Mouse (Mus musculus): ENCODE measurements around the gene Erich2. TPM values are rescaled to one million over a fixed set of nuclear protein-coding genes. Genes with fewer than 3 reads are reported as not detected.

The Erich2 gene
- total and polyA plus RNA-seq, 3 experiments: 1.0 TPM; not detected in 2

- H3K9ac ChIP-seq (ENCODE audit: low read depth, low read length): no peak overlapping the region
- DNase-seq: no peak
- no peaks in the 10 kb centered on the region for H3K79me2 ChIP-seq (replicated peaks; ENCODE audit: control insufficient read depth, insufficient read depth, low read length)
- peaks cover 31% of the 10 kb centered on the region for H3K27me3 ChIP-seq (ENCODE audit: control insufficient read depth, insufficient read depth, low read length)
- TF ChIP-seq POLR2A (IDR thresholded peaks at IDR 0.05; ENCODE audit: insufficient read depth, low read depth, low read length) (no peak), CTCF (IDR thresholded peaks at IDR 0.05) (no peak), EP300 (IDR thresholded peaks at IDR 0.05; ENCODE audit: insufficient read depth, low read depth, low read length) (no peak)
- no peak overlapping the region for H3K4me3 ChIP-seq
- no peak overlapping the region for H3K27ac ChIP-seq
- intact Hi-C loops (cut with DNase I): no loop called here
- WGBS: 2% methylated on average over 39 of the region's 40 CpGs
- no peaks in the 10 kb centered on the region for H3K36me3 ChIP-seq (ENCODE audit: control insufficient read depth, insufficient read depth, low read length)
- no peaks in the 10 kb centered on the region for H3K4me1 ChIP-seq (ENCODE audit: control insufficient read depth, insufficient read depth, low read length)
These were observed 54.5 kb downstream of the Erich2 start for GRCm38 (mm10) chr2:70562981-70563671.

- TF ChIP-seq CTCF (IDR thresholded peaks at IDR 0.05): no peak
- no peak for TF ChIP-seq POLR2A (IDR thresholded peaks at IDR 0.05; ENCODE audit: insufficient read depth, low read depth, low read length)
- TF ChIP-seq EP300 (IDR thresholded peaks at IDR 0.05; ENCODE audit: insufficient read depth, low read depth, low read length): no peak
- Histone ChIP-seq H3K79me2 (replicated peaks; ENCODE audit: control insufficient read depth, insufficient read depth, low read length) (no peaks in the 10 kb centered on the region), H3K27me3 (ENCODE audit: control insufficient read depth, insufficient read depth, low read length) (peaks cover 34% of the 10 kb centered on the region), H3K36me3 (ENCODE audit: control insufficient read depth, insufficient read depth, low read length) (no peaks in the 10 kb centered on the region), H3K9ac (ENCODE audit: low read depth, low read length) (no peak overlapping the region), H3K27ac (no peak overlapping the region), H3K4me3 (no peak overlapping the region), H3K4me1 (ENCODE audit: control insufficient read depth, insufficient read depth, low read length) (no peaks in the 10 kb centered on the region)
- 3% methylated on average over 38 of the region's 38 CpGs for WGBS
- intact Hi-C loops (cut with DNase I): no loop called here
- DNase-seq: no peak
These were observed 55.4 kb downstream of the Erich2 start for GRCm38 (mm10) chr2:70563721-70564645.

- H3K79me2 ChIP-seq (replicated peaks; ENCODE audit: control insufficient read depth, insufficient read depth, low read length): no peaks in the 10 kb centered on the region
- H3K36me3 ChIP-seq (ENCODE audit: control insufficient read depth, insufficient read depth, low read length): no peaks in the 10 kb centered on the region
- peaks cover 37% of the 10 kb centered on the region for H3K27me3 ChIP-seq (ENCODE audit: control insufficient read depth, insufficient read depth, low read length)
- WGBS: 9% methylated on average over 15 of the region's 15 CpGs
- no peak for TF ChIP-seq EP300 (IDR thresholded peaks at IDR 0.05; ENCODE audit: insufficient read depth, low read depth, low read length)
- TF ChIP-seq CTCF (IDR thresholded peaks at IDR 0.05): no peak
- TF ChIP-seq POLR2A (IDR thresholded peaks at IDR 0.05; ENCODE audit: insufficient read depth, low read depth, low read length): no peak
- intact Hi-C loops (cut with DNase I): no loop called here
- no peak overlapping the region for H3K4me3 ChIP-seq
- no peaks in the 10 kb centered on the region for H3K4me1 ChIP-seq (ENCODE audit: control insufficient read depth, insufficient read depth, low read length)
- no peak for DNase-seq
- no peak overlapping the region for H3K27ac ChIP-seq
- H3K9ac ChIP-seq (ENCODE audit: low read depth, low read length): no peak overlapping the region
These were observed 56.2 kb downstream of the Erich2 start for GRCm38 (mm10) chr2:70564646-70565315.

GRCm38 (mm10) chr2:70565651-70566602, 57.3 kb downstream of the Erich2 start:
- H3K4me1 ChIP-seq (ENCODE audit: control insufficient read depth, insufficient read depth, low read length): no peaks in the 10 kb centered on the region
- H3K27me3 ChIP-seq (ENCODE audit: control insufficient read depth, insufficient read depth, low read length): peaks cover 32% of the 10 kb centered on the region
- intact Hi-C loops (cut with DNase I): no loop called here
- WGBS: 8% methylated on average over 30 of the region's 30 CpGs
- no peak overlapping the region for H3K4me3 ChIP-seq
- no peaks in the 10 kb centered on the region for H3K36me3 ChIP-seq (ENCODE audit: control insufficient read depth, insufficient read depth, low read length)
- TF ChIP-seq POLR2A (IDR thresholded peaks at IDR 0.05; ENCODE audit: insufficient read depth, low read depth, low read length): no peak
- no peak for TF ChIP-seq CTCF (IDR thresholded peaks at IDR 0.05)
- no peak for TF ChIP-seq EP300 (IDR thresholded peaks at IDR 0.05; ENCODE audit: insufficient read depth, low read depth, low read length)
- no peak overlapping the region for H3K9ac ChIP-seq (ENCODE audit: low read depth, low read length)
- no peak for DNase-seq
- no peak overlapping the region for H3K27ac ChIP-seq
- H3K79me2 ChIP-seq (replicated peaks; ENCODE audit: control insufficient read depth, insufficient read depth, low read length): no peaks in the 10 kb centered on the region

GRCm38 (mm10) chr2:70566603-70566981, 58.0 kb downstream of the Erich2 start:
- Histone ChIP-seq H3K4me3 (no peak overlapping the region), H3K4me1 (ENCODE audit: control insufficient read depth, insufficient read depth, low read length) (no peaks in the 10 kb centered on the region), H3K27me3 (ENCODE audit: control insufficient read depth, insufficient read depth, low read length) (peaks cover 32% of the 10 kb centered on the region), H3K79me2 (replicated peaks; ENCODE audit: control insufficient read depth, insufficient read depth, low read length) (no peaks in the 10 kb centered on the region), H3K27ac (no peak overlapping the region), H3K9ac (ENCODE audit: low read depth, low read length) (no peak overlapping the region), H3K36me3 (ENCODE audit: control insufficient read depth, insufficient read depth, low read length) (no peaks in the 10 kb centered on the region)
- no peak for TF ChIP-seq EP300 (IDR thresholded peaks at IDR 0.05; ENCODE audit: insufficient read depth, low read depth, low read length)
- no peak for TF ChIP-seq CTCF (IDR thresholded peaks at IDR 0.05)
- DNase-seq: no peak
- intact Hi-C loops (cut with DNase I): no loop called here
- 8% methylated on average over 18 of the region's 18 CpGs for WGBS
